Mouse (Mus musculus) kidney, embryonic 16.5 days (tissue): ENCODE results near the gene Fbxl21. TPM values are rescaled to one million over a fixed set of nuclear protein-coding genes. Genes with fewer than 3 reads are reported as not detected.

Experiments
- ATAC-seq: fragments of 200-750 bp; cut with Nextera tagmentation; 2 replicates; pipeline ENCODE4 v1.8.0; 2017; ENCODE audit warnings: moderate TSS enrichment; ENCODE audit not compliant: low FRiP score, low TSS enrichment
- H3K27ac ChIP-seq: fragments of 300-500 bp; sonication (generic); 2 replicates; pipeline ENCODE4 v1.5.1; 2014; ENCODE audit warnings: low read length
- H3K27me3 ChIP-seq: fragments of 300-500 bp; sonication (generic); 2 replicates; pipeline ENCODE4 v1.6.1; 2014; ENCODE audit warnings: low read length, control low read depth, mixed read lengths; ENCODE audit not compliant: insufficient read depth
- H3K36me3 ChIP-seq: fragments of 300-500 bp; sonication (generic); 2 replicates; pipeline ENCODE4 v1.6.1; 2014; ENCODE audit warnings: low read length, control low read depth, mixed read lengths; ENCODE audit not compliant: insufficient read depth
- H3K4me1 ChIP-seq: fragments of 300-500 bp; sonication (generic); 2 replicates; pipeline ENCODE4 v1.6.1; 2014; ENCODE audit warnings: low read length, control low read depth, mixed read lengths; ENCODE audit not compliant: insufficient read depth
- H3K4me2 ChIP-seq: fragments of 300-500 bp; sonication (generic); replicated peaks from 2 replicates; pipeline ENCODE4 v1.6.1; 2014; ENCODE audit warnings: low read depth, low read length
- H3K4me3 ChIP-seq: fragments of 300-500 bp; sonication (generic); 2 replicates; pipeline ENCODE4 v1.5.1; 2014; ENCODE audit warnings: mild to moderate bottlenecking, low read length
- H3K9ac ChIP-seq: fragments of 300-500 bp; sonication (generic); replicated peaks from 2 replicates; pipeline ENCODE4 v1.6.1; 2014; ENCODE audit warnings: low read length
- H3K9me3 ChIP-seq: fragments of 300-500 bp; sonication (generic); 2 replicates; pipeline ENCODE4 v1.6.1; 2016; ENCODE audit warnings: low read length, control low read depth
- WGBS: fragments of 180-500 bp; shearing (Covaris S2); extraction: QIAGEN DNeasy Blood & Tissue Kit; methylation state at CpG from one replicate; pipeline ENCODE4 v1.1.7; 2014; 5-methylcytosine and 5-hydroxymethylcytosine counted together
- polyA plus RNA-seq: library from polyadenylated mRNA; unstranded; fragments of >200 nt; fragmentation: Nextera tagmentation; extraction: Ambion mirVana; gene quantifications from 2 replicates; pipeline ENCODE4 v1.2.1, GENCODE M21; 2015

The Fbxl21 gene
- polyA plus RNA-seq, 1 experiment from 2014 or later, result 2.0 TPM

DNA sequence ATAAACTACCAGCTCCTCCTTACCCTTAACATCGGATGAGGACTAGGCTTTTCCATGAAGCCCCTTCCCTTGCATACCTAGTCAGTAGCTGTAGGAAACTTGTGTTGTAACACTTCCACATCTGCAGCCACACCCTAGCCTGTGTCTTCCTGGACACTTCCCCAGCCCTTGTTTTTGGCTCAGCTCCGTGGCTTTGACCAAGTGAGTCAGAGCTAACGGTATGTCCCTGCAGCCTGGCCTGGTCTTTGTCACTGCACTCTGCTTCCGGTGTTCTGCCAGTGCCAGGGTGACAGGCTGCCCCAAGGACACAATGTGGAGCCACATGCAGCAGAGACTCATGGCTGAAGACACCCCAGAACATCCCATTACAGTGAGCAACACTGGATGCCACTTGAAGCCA, 27.1 kb downstream of the Fbxl21 start:
- no peak overlapping the region for H3K4me2 ChIP-seq
- no peak for ATAC-seq
- H3K27ac ChIP-seq, result no peak overlapping the region
- H3K27me3 ChIP-seq, result no peaks in the 10 kb centered on the region
- H3K4me3 ChIP-seq, result no peak overlapping the region
- H3K9ac ChIP-seq, result no peak overlapping the region
- no peaks in the 10 kb centered on the region for H3K9me3 ChIP-seq
- H3K36me3 ChIP-seq, result no peaks in the 10 kb centered on the region
- peaks cover 9% of the 10 kb centered on the region for H3K4me1 ChIP-seq
- 70% methylated on average over 4 of the region's 4 CpGs for WGBS

GRCm38 (mm10) chr13:56550574-56550973, 28.3 kb downstream of the Fbxl21 start:
- H3K27me3 ChIP-seq, result no peaks in the 10 kb centered on the region
- H3K4me2 ChIP-seq, result no peak overlapping the region
- H3K9ac ChIP-seq, result no peak overlapping the region
- WGBS, result 13% methylated on average over 1 of the region's 1 CpGs
- H3K4me1 ChIP-seq, result peaks cover 9% of the 10 kb centered on the region
- H3K4me3 ChIP-seq, result no peak overlapping the region
- no peaks in the 10 kb centered on the region for H3K9me3 ChIP-seq
- no peak overlapping the region for H3K27ac ChIP-seq
- no peaks in the 10 kb centered on the region for H3K36me3 ChIP-seq
- no peak for ATAC-seq

DNA sequence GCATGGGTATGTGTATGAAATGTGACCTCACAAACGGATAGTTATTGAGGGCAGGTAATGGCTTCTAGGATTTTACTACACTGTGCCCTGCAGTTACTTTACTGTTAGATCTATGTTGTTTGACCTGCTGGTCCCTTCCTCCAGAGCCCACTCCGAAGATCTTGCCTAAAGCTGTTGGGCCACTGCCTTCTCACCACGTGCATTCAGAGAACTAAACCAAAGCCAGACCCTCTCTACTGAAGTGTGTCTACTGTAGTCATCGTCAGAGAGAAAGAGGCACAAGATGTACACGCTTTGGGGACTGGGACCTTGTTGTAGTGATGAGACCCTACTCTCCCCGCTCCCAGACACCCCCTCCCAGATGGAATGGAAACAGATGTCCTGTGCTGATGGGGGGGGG, 29.4 kb downstream of the Fbxl21 start:
- H3K27ac ChIP-seq, result no peak overlapping the region
- 79% methylated on average over 6 of the region's 6 CpGs for WGBS
- no peaks in the 10 kb centered on the region for H3K27me3 ChIP-seq
- no peak overlapping the region for H3K4me2 ChIP-seq
- H3K4me3 ChIP-seq, result no peak overlapping the region
- no peak overlapping the region for H3K9ac ChIP-seq
- H3K9me3 ChIP-seq, result no peaks in the 10 kb centered on the region
- H3K4me1 ChIP-seq, result peaks cover 9% of the 10 kb centered on the region
- ATAC-seq, result no peak
- no peaks in the 10 kb centered on the region for H3K36me3 ChIP-seq

DNA sequence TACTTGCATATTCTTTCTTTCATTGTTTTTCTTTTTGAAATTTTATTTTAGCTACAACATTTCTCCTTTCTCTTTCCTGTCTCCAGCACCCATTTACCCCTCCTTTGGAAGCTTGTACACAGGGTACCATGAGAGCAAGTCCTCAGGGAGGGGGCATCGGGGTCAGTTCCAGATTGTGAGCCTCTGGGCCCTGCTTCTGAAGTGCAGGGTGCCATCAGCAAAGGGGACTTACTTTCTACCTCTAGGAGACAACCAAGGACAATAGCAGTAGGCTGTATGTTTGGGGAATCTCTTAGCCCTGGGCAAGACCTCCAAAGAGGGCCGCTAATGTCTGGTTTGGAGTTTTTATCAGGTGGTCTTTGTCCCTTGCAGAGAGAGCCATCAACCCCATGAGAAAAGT, 31.7 kb downstream of the Fbxl21 start:
- WGBS, result 58% methylated on average over 2 of the region's 2 CpGs
- Histone ChIP-seq H3K4me2 (no peak overlapping the region), H3K9me3 (no peaks in the 10 kb centered on the region)

DNA sequence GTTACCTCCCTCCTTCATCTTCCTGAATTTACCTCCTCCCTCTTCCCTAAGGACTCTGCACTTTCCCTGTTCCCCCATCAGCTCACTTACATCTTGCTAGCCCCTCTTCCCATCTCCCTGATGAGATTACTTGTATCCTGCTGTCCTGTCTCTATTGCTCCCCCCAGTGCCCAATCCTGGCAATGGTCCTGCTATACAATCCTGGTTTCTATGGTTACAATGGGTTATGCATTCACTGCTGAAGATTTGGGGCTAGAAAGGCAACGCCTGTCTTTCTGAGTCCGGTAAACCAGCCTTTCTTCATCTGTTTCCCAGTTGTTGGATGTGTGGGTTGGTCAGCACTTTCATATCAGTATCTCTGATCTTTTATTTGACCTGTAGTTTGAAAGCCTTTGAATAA, 32.1 kb downstream of the Fbxl21 start:
- Histone ChIP-seq H3K4me1 (peaks cover 11% of the 10 kb centered on the region), H3K27me3 (no peaks in the 10 kb centered on the region), H3K27ac (no peak overlapping the region), H3K9ac (no peak overlapping the region), H3K36me3 (no peaks in the 10 kb centered on the region), H3K4me3 (no peak overlapping the region), H3K9me3 (no peaks in the 10 kb centered on the region), H3K4me2 (no peak overlapping the region)
- ATAC-seq, result no peak; the same call in 1 of the 2 replicates
- 19% methylated on average over 2 of the region's 2 CpGs for WGBS

More for the DNA sequence above, 31.7 kb downstream of the Fbxl21 start:
- Histone ChIP-seq H3K4me1 (peaks cover 11% of the 10 kb centered on the region), H3K4me3 (no peak overlapping the region), H3K36me3 (no peaks in the 10 kb centered on the region), H3K27ac (no peak overlapping the region), H3K9ac (no peak overlapping the region), H3K27me3 (no peaks in the 10 kb centered on the region)
- no peak for ATAC-seq

- Histone ChIP-seq H3K9ac (no peak overlapping the region), H3K9me3 (no peaks in the 10 kb centered on the region), H3K27ac (no peak overlapping the region), H3K4me2 (no peak overlapping the region), H3K4me3 (no peak overlapping the region), H3K4me1 (peaks cover 21% of the 10 kb centered on the region), H3K36me3 (no peaks in the 10 kb centered on the region), H3K27me3 (no peaks in the 10 kb centered on the region)
- ATAC-seq, result no peak
- 0% methylated on average over 1 of the region's 1 CpGs for WGBS
Observed at GRCm38 (mm10) chr13:56555957-56556356, 33.7 kb downstream of the Fbxl21 start.

GRCm38 (mm10) chr13:56556701-56557100, 34.4 kb downstream of the Fbxl21 start:
- H3K4me3 ChIP-seq, result no peak overlapping the region
- H3K4me2 ChIP-seq, result no peak overlapping the region
- peaks cover 21% of the 10 kb centered on the region for H3K4me1 ChIP-seq
- WGBS, result 59% methylated on average over 3 of the region's 3 CpGs
- H3K27ac ChIP-seq, result no peak overlapping the region
- no peak for ATAC-seq
- H3K9me3 ChIP-seq, result no peaks in the 10 kb centered on the region
- no peak overlapping the region for H3K9ac ChIP-seq
- no peaks in the 10 kb centered on the region for H3K27me3 ChIP-seq
- H3K36me3 ChIP-seq, result no peaks in the 10 kb centered on the region

GRCm38 (mm10) chr13:56558811-56559210, 36.5 kb downstream of the Fbxl21 start:
- no peak for ATAC-seq
- Histone ChIP-seq H3K27me3 (no peaks in the 10 kb centered on the region), H3K36me3 (no peaks in the 10 kb centered on the region), H3K4me3 (no peak overlapping the region), H3K9me3 (no peaks in the 10 kb centered on the region), H3K27ac (no peak overlapping the region), H3K9ac (no peak overlapping the region), H3K4me1 (peaks cover 15% of the 10 kb centered on the region), H3K4me2 (no peak overlapping the region)
- WGBS, result 60% methylated on average over 3 of the region's 3 CpGs

- Histone ChIP-seq H3K4me3 (no peak overlapping the region), H3K9me3 (no peaks in the 10 kb centered on the region), H3K27ac (no peak overlapping the region), H3K4me2 (no peak overlapping the region), H3K4me1 (peaks cover 15% of the 10 kb centered on the region), H3K36me3 (no peaks in the 10 kb centered on the region), H3K9ac (no peak overlapping the region), H3K27me3 (no peaks in the 10 kb centered on the region)
- no peak for ATAC-seq
- 78% methylated on average over 6 of the region's 6 CpGs for WGBS
Observed at GRCm38 (mm10) chr13:56559841-56560370, 37.6 kb downstream of the Fbxl21 start.

DNA sequence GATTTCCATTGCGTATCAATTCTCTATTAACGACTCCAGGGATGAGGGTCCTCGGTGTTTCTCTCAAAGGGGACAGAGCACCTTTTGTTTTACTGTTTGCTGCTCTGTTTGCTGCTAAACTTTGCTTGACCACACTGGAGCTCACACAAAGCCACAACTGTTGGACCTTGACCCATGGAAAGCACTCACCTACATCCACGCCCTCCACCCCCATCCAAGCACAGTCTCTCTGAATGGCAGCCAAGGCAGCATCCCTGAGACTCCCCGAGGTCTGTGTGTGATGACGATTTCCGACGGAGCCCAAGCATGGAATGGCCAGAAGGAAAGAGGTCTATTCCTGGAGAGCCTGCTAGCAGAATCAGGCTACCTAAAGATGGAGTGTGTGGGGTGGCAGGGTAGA, 38.9 kb downstream of the Fbxl21 start:
- Histone ChIP-seq H3K4me2 (no peak overlapping the region), H3K4me1 (peaks cover 15% of the 10 kb centered on the region), H3K9ac (no peak overlapping the region), H3K9me3 (no peaks in the 10 kb centered on the region), H3K27me3 (no peaks in the 10 kb centered on the region), H3K27ac (no peak overlapping the region), H3K36me3 (no peaks in the 10 kb centered on the region), H3K4me3 (no peak overlapping the region)
- 0 out of 2 replicates have a peak, but pooled peaks have one; percentile 62 for ATAC-seq
- 59% methylated on average over 8 of the region's 8 CpGs for WGBS
